Mouse (Mus musculus): Measurements from ENCODE around the gene Carf.

GRCm38 (mm10) chr1:60137346-60137745, 39.3 kb downstream of the Carf start:
- TF ChIP-seq CTCF (IDR thresholded peaks at IDR 0.05) (no peak), EP300 (IDR thresholded peaks at IDR 0.05) (no peak)
